11 mouse cellular contexts compared by ENCODE assay signal in the genomic region with DNA sequence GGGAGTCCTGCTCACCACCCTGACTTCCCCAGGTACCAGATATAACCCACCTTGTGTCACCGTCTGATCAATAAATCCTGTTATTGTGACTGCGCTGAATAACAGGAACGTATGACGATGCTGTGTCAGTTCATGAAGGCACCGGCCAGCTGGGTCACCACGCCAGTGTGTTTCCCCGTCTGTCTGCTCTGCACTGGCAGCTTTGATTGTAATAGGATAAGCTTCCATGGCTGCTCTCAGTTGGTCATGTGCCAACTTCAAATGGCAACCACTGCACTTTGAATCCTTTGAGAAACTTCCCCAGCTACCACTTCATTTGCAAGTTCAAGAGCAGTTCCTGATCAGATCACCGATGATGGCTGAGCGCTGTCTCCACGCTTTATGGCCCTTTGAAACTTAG. TPM values are rescaled to one million over a fixed set of nuclear protein-coding genes. Genes with fewer than 3 reads are reported as not detected.
DNase-seq lines count a peak whose midpoint lies in the region; ATAC-seq and TF ChIP-seq lines count a peak whose summit lies in the region.
"Had no signal": no experiment of that assay in that cellular context is flagged by ENCODE, and none has a peak within 500 bp of the region (broad histone marks: within the 10 kb centered on the region; RNA-seq: fewer than 3 reads in every experiment).

No protein-coding gene starts in this region.

- H3K4me2 ChIP-seq in liver, postnatal 0 days (ENCODE audit: low read depth, low read length): no peak overlapping the region
- H3K4me2 ChIP-seq in kidney, postnatal 0 days (ENCODE audit: low read length): no peak overlapping the region; the same call in 1 of the 2 replicates
- H3K4me2 ChIP-seq: limb, embryonic 12.5 days had no signal

- no peak for TF ChIP-seq POLR2A in liver, adult 2 months (IDR thresholded peaks at IDR 0.05; ENCODE audit: extremely low read depth, insufficient read depth, low read length)
- TF ChIP-seq POLR2A in brain, embryonic 14.5 days (IDR thresholded peaks at IDR 0.05; ENCODE audit: borderline replicate concordance, extremely low read depth, insufficient read depth, insufficient read length, poor library complexity, severe bottlenecking): no peak

- H3K36me3 ChIP-seq in liver, adult 2 months (ENCODE audit: control insufficient read depth, insufficient read depth, low read length): no peaks in the 10 kb centered on the region; the same call in 1 of the 2 replicates
- H3K36me3 ChIP-seq in liver, postnatal 0 days (replicated peaks; ENCODE audit: insufficient read depth, low read length): peaks cover 18% of the 10 kb centered on the region
- H3K36me3 ChIP-seq in kidney, postnatal 0 days (ENCODE audit: insufficient read depth, low read length): no peaks in the 10 kb centered on the region
- H3K36me3 ChIP-seq: limb, embryonic 12.5 days had no signal

- no peaks in the 10 kb centered on the region for H3K9me3 ChIP-seq in liver, postnatal 0 days (ENCODE audit: low read length)
- no peaks in the 10 kb centered on the region for H3K9me3 ChIP-seq in kidney, postnatal 0 days (replicated peaks; ENCODE audit: low read length)
- H3K9me3 ChIP-seq: limb, embryonic 12.5 days had no signal

- TF ChIP-seq EP300 in liver, postnatal 0 days (IDR thresholded peaks at IDR 0.05; ENCODE audit: low read depth): no peak

- no peak for ATAC-seq in liver, postnatal 0 days
- ATAC-seq in kidney, postnatal 0 days (replicated peaks; ENCODE audit: low FRiP score, low read depth): no peak
- ATAC-seq: activated CD4-positive, CD25-positive, alpha-beta regulatory T cell, adult 4 months had no signal

- H3K4me1 ChIP-seq in liver, adult 2 months (ENCODE audit: control insufficient read depth, insufficient read depth, low read length): peaks cover 10% of the 10 kb centered on the region
- peaks cover 24% of the 10 kb centered on the region for H3K4me1 ChIP-seq in liver, postnatal 0 days (ENCODE audit: insufficient read depth)
- peaks cover 6% of the 10 kb centered on the region; the same call in 1 of the 2 replicates for H3K4me1 ChIP-seq in kidney, postnatal 0 days (replicated peaks; ENCODE audit: insufficient read depth, low read length)

- H3K27me3 ChIP-seq in liver, adult 2 months (ENCODE audit: control insufficient read depth, insufficient read depth, low read length): no peaks in the 10 kb centered on the region
- H3K27me3 ChIP-seq in liver, postnatal 0 days (ENCODE audit: insufficient read depth, low read length): no peaks in the 10 kb centered on the region
- no peaks in the 10 kb centered on the region for H3K27me3 ChIP-seq in kidney, postnatal 0 days (ENCODE audit: insufficient read depth, low read length)
- H3K27me3 ChIP-seq: limb, embryonic 12.5 days had no signal

- no peak overlapping the region for H3K4me3 ChIP-seq in liver, adult 2 months (ENCODE audit: insufficient read depth, low read depth, low read length)
- no peak overlapping the region for H3K4me3 ChIP-seq in liver, postnatal 0 days (ENCODE audit: low read depth, low read length)
- H3K4me3 ChIP-seq in kidney, postnatal 0 days (replicated peaks; ENCODE audit: low read depth, low read length): no peak overlapping the region
- H3K4me3 ChIP-seq: limb, embryonic 12.5 days had no signal

- peaks cover 12% of the 10 kb centered on the region for H3K79me2 ChIP-seq in liver, adult 2 months (ENCODE audit: control insufficient read depth, insufficient read depth, low read length)

- H3K9ac ChIP-seq in liver, adult 2 months (ENCODE audit: low read depth, low read length): no peak overlapping the region
- H3K9ac ChIP-seq in liver, postnatal 0 days (replicated peaks): no peak overlapping the region
- no peak overlapping the region for H3K9ac ChIP-seq in kidney, postnatal 0 days (ENCODE audit: low read depth, low read length)
- H3K9ac ChIP-seq: limb, embryonic 12.5 days had no signal

- no peak for TF ChIP-seq CTCF in liver, adult 2 months (IDR thresholded peaks at IDR 0.05; ENCODE audit: low read depth, low read length)
- TF ChIP-seq CTCF in liver, postnatal 0 days (IDR thresholded peaks at IDR 0.05; ENCODE audit: low read depth): no peak
- no peak for TF ChIP-seq CTCF in brain, embryonic 14.5 days (IDR thresholded peaks at IDR 0.05; ENCODE audit: borderline replicate concordance, extremely low read depth, insufficient read depth, insufficient read length)
- TF ChIP-seq CTCF in kidney, postnatal 0 days (IDR thresholded peaks at IDR 0.05; ENCODE audit: low read depth): no peak

- no peak overlapping the region for H3K27ac ChIP-seq in liver, adult 2 months (replicated peaks; ENCODE audit: insufficient read depth, low read depth, low read length)
- H3K27ac ChIP-seq in liver, postnatal 0 days (ENCODE audit: low read depth): no peak overlapping the region
- peak overlapping the region; percentile 3; the same call in 1 of the 2 replicates for H3K27ac ChIP-seq in kidney, postnatal 0 days
- H3K27ac ChIP-seq: limb, embryonic 12.5 days had no signal

- 61% methylated on average over 10 of the region's 10 CpGs for WGBS in liver, adult 2 months
- 89% methylated on average over 10 of the region's 10 CpGs for WGBS in liver, postnatal 0 days (ENCODE audit: insufficient replicate concordance)
- 59% methylated on average over 10 of the region's 10 CpGs for whole genome bisulfite sequencing in kidney, postnatal 0 days

- peak; percentile 18 for DNase-seq in gastrocnemius, adult 18-20 months (ENCODE audit: low spot score)
- DNase-seq in gastrocnemius, adult 8-10 months (ENCODE audit: low spot score in 2 of 2): no peak
- DNase-seq in liver, adult 2 months (ENCODE audit: extremely low read depth, low read depth, low spot score): peak; percentile 70
- no peak for DNase-seq in liver, postnatal 0 days
- peak; percentile 75 for DNase-seq in brain, embryonic 14.5 days (ENCODE audit: low read depth)
- DNase-seq in kidney, postnatal 0 days (ENCODE audit: low spot score): peak; percentile 45
- no peak for DNase-seq in thymus, postnatal 25 days
- no peak for DNase-seq in adrenal gland, adult 2 months
- DNase-seq: lung, adult 2 months had no signal

RNA-seq across cellular contexts. Expression of a gene that starts 45.8 kb away (rescaled TPM):
- total RNA-seq in gastrocnemius, adult 18-20 months (2021): 10 to 100 TPM; 24.6 to 27.8 TPM
- total RNA-seq in gastrocnemius, adult 8-10 months (2022): 10 to 100 TPM; 24.6 to 36.1 (median 30.6) TPM
- total RNA-seq in liver, adult 2 months (2014; rRNA removed): 97.5 and 100 TPM in 2 replicates
- polyA plus RNA-seq in liver, adult 2 months (2012; rRNA removed): 58.4 and 62.5 TPM in 2 replicates
- 36.4 and 40.5 TPM in 2 replicates for polyA plus RNA-seq in liver, postnatal 0 days (2015; fragmentation: Nextera tagmentation; extraction: Ambion mirVana)
- polyA plus RNA-seq in brain, embryonic 14.5 days (2012; rRNA removed): 166 and 169 TPM in 2 replicates
- polyA plus RNA-seq in kidney, postnatal 0 days (2015; fragmentation: Nextera tagmentation; extraction: Ambion mirVana): 36.3 and 37.2 TPM in 2 replicates
- total RNA-seq in adrenal gland, adult 2 months (2021): 10 to 100 TPM; 52.9 to 69.4 TPM
- 81.0 and 98.0 TPM in 2 replicates for polyA plus RNA-seq in adrenal gland, adult 2 months (2012; rRNA removed)

Comparison
In these comparisons a context has a peak if more than half of its experiments do, and no peak if none do; other contexts are left out.
1. DNase-seq: peak in gastrocnemius, adult 18-20 months (single experiment), liver, adult 2 months (single experiment), brain, embryonic 14.5 days (single experiment) and kidney, postnatal 0 days (single experiment); none in gastrocnemius, adult 8-10 months (0 of 2), liver, postnatal 0 days (single experiment), thymus, postnatal 25 days (single experiment) and adrenal gland, adult 2 months (single experiment).